Mouse (Mus musculus): ENCODE measurements around the gene Terf2ip.

Gene Terf2ip

GRCm38 (mm10) chr8:112010997-112011815 lies at the start of gene Terf2ip, which contains the start of gene Kars:
Terf2ip (plus strand) TSS chr8:112011398.
Kars (minus strand) TSS chr8:112011323.
- peak; percentile 96 for DNase-seq (ENCODE audit: low read depth, low spot score)

- DNase-seq (ENCODE audit: low read depth, low spot score) = no peak
Measured at GRCm38 (mm10) chr8:111962589-111962988, 48.6 kb upstream of the Terf2ip start.

DNA sequence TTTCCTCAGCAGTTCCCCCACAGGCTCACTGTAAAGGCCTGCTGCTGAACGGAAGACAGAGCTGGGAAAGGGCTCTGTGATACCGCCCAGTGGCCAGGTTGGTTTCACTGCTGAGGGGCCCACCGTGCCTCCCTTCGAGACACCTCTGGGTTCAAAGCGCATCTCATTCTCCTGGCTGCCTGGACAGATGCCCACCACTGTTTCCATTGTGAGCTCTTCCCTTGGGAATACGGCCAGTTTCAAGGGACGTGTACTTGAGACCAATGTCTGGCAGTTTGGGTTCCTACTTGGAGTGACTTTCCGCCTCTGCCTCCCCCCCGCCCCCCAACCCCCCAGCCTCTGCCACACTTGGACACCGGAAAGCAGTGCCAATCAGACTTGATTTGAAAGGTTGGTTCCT lies 48.1 kb upstream of the Terf2ip start:
- DNase-seq (ENCODE audit: low read depth, low spot score) = no peak

- no peak for DNase-seq (ENCODE audit: low read depth, low spot score)
Measured at GRCm38 (mm10) chr8:111963546-111963945, 47.7 kb upstream of the Terf2ip start.

- DNase-seq (ENCODE audit: low read depth, low spot score) = no peak
Measured at GRCm38 (mm10) chr8:111964351-111964750, 46.8 kb upstream of the Terf2ip start.

- no peak for DNase-seq (ENCODE audit: low read depth, low spot score)
Measured at GRCm38 (mm10) chr8:111964849-111965561, 46.2 kb upstream of the Terf2ip start.

- no peak for DNase-seq (ENCODE audit: low read depth, low spot score)
Measured at GRCm38 (mm10) chr8:111967246-111967870, 43.8 kb upstream of the Terf2ip start.

- DNase-seq (ENCODE audit: low read depth, low spot score) = no peak
Measured at GRCm38 (mm10) chr8:111968541-111968940, 42.7 kb upstream of the Terf2ip start.

DNA sequence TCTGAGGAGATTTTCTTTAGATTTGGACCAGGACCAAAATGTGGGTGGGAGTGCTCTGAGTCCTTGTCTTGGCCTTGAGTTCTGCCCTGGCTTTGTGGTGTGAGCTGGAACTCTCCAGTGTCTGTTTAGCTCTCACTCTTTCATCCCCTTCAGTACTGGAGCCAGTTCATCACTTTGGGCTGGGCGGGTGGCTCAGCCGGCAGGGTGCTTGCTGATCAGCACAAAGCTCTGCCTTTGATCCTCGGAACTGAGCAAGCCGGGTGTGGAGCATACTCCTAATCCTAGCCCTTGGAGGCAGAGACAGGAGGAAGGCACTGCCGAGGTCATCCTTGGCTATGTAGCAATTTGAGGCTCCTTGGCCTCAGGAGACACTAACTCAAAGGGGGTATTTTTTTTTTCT lies 42.2 kb upstream of the Terf2ip start:
- no peak for DNase-seq (ENCODE audit: low read depth, low spot score)

- DNase-seq (ENCODE audit: low read depth, low spot score) = no peak
Measured at GRCm38 (mm10) chr8:111974138-111974537, 37.1 kb upstream of the Terf2ip start.

DNA sequence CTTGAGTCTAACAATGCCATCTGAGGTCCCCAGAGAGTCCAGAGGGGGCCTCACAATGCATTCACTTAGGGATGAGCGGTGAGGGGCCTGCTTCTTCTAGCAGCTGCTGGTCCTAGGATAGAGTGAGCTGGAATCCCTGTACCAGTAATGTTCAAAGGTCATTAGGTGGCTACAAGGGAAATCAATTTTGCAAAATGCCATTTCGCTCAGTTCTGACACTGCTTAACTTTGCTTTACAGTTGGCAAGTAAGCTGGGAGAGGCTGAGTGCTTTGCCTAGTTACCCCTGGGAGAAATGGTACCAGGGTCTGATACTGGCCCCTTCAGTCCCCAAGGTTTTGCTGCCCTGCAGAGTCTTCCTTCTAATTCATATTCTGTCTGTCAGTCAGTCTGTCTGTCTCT lies 35.5 kb upstream of the Terf2ip start:
- DNase-seq (ENCODE audit: low read depth, low spot score) = no peak

GRCm38 (mm10) chr8:111976326-111976725 lies 34.9 kb upstream of the Terf2ip start:
- no peak for DNase-seq (ENCODE audit: low read depth, low spot score)

- no peak for DNase-seq (ENCODE audit: low read depth, low spot score)
Measured at GRCm38 (mm10) chr8:111978147-111978546, 33.1 kb upstream of the Terf2ip start.

DNA sequence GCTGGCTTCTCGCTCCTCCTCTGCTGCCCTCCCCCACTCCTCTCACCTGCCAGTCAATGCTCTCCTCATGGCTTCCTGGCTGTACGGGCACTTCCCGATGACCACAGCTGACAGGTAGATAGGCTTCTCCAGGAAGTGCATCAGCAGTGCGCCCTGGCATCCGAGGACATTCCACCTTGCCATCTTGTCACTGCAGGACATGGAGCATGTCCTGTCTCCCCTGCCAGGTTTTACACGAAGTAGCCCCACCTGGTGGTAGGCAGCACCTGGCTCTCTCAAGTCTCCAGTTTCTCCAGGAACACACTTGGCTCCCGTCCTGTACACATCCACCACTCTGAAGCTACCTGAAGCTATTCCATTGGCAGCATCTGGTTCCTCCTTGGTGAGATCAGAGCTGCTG lies 29.1 kb upstream of the Terf2ip start:
- peak; percentile 20 for DNase-seq (ENCODE audit: low read depth, low spot score)

- no peak for DNase-seq (ENCODE audit: low read depth, low spot score)
Measured at GRCm38 (mm10) chr8:111984511-111984910, 26.7 kb upstream of the Terf2ip start.

DNA sequence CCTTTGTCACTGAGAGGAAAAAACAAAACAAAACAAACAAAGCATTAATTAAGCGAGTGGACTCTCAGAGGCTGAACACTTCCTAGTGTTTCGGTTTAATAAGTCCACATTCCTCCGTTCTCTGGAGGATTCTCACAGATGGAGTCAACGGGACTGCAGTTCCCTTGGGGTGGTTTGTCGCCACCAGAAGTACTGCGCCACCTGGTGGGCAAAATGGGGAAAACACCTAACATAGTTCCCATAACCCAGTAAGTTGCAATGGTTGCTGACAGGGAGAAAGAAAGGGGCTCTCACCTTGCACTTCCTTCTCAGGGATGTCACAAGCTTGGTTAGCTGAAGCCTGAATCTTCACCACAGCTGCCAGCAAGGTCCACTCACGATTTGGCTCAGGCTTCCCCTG lies 21.3 kb upstream of the Terf2ip start:
- DNase-seq (ENCODE audit: low read depth, low spot score) = peak; percentile 85

DNA sequence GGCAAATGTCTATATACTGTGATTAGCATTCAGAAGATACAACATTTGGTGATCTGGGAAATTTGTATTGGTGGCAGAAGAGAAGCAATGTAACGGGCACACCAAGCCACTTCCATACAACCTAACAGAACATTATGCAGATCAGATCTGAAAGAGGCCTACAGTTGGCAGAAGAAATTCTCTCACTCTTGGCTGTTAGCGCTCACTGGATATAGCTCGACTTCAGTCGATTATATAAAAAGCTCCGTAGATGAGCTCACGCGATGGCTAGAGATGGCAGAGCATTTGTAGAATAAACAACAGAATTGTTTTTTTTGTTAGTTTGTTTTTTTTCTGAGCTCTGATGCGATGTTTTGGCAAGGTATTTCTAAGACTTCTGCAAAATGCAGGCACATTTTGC lies 19.9 kb upstream of the Terf2ip start:
- DNase-seq (ENCODE audit: low read depth, low spot score) = peak; percentile 37

- peak; percentile 88 for DNase-seq (ENCODE audit: low read depth, low spot score)
Measured at GRCm38 (mm10) chr8:111992013-111992702, 19.0 kb upstream of the Terf2ip start, which contains the start of gene Adat1. Adat1 (minus strand) TSS chr8:111992302.

DNA sequence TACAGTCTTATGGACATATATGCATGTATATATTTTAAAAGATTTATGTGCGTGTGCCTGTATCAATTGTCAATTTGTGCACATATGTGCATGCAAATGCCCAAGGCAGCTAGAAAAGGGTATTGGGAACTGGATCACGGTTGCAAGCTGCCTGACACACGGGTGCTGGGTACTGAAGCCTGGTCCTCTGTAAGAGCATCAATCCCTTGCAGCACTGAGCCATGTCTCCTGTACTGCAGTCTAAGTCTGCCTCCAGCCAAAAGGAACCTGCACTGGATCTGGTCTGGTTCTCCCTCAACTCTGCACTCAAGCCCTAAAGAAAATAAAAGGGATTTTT lies 18.5 kb upstream of the Terf2ip start:
- DNase-seq (ENCODE audit: low read depth, low spot score) = no peak

DNA sequence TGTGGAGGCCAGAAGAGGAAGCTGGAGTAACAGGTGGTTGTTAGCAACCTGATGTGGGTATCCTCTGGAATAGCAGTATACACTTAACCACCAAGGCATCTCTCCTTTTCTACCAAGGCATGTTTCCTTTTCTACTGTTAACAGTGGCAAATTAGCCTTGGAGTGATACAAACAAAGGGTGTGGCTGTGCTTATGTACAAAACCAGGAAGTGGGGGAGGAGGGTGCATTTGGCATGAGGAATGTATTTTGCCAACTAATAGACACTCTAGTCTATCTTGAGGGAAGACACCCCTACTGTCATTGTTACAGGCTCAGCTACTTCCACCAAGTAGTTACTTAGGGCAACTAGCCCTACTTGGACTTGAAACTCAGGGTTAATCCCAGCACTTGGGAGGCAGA lies 6.4 kb upstream of the Terf2ip start:
- DNase-seq (ENCODE audit: low read depth, low spot score) = no peak

- no peak for DNase-seq (ENCODE audit: low read depth, low spot score)
Measured at GRCm38 (mm10) chr8:112005601-112006000, 5.6 kb upstream of the Terf2ip start.

DNA sequence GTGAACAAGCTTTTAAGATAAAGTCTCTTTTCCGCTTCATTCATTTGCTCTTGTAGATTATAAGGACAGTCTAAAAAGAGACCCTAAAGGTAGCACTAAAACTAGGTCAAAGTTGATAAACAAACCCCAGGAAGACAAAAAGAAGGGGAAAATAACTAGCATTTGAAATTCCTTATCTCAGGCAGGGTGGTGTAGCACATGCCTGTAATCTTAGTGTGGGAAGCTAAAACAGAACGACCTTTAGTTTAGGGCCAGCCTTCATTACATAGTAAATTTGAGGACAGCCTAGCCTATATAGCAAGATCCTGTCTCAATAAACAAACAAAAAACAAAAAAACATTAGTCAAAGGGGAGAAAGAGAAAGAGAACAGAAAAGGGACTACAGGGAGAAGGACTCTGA lies 3.5 kb upstream of the Terf2ip start:
- no peak for DNase-seq (ENCODE audit: low read depth, low spot score)
